Mouse (Mus musculus) G1E (cell line): ENCODE data around the gene Mgat3. TPM values are rescaled to one million over a fixed set of nuclear protein-coding genes. Genes with fewer than 3 reads are reported as not detected.

Experiments used
- ATAC-seq: 2 replicates; pipeline ENCODE4 v1.8.0; 2016; ENCODE audit warnings: mild to moderate bottlenecking; ENCODE audit not compliant: insufficient number of reproducible peaks, poor library complexity, low FRiP score, severe bottlenecking; ENCODE audit errors: extremely low read depth
- DNase-seq: peaks from one replicate; pipeline ENCODE4 v3.0.0; 2012; ENCODE audit warnings: low spot score
- H3K27me3 ChIP-seq: 2 replicates; pipeline ENCODE4 v1.6.1; 2012; ENCODE audit warnings: mild to moderate bottlenecking, low read length, inconsistent platforms; ENCODE audit not compliant: insufficient read depth
- H3K36me3 ChIP-seq: replicated peaks from 2 replicates; pipeline ENCODE3; 2012; ENCODE audit warnings: mild to moderate bottlenecking, inconsistent platforms
- H3K4me1 ChIP-seq: 2 replicates; pipeline ENCODE4 v1.6.1; 2012; ENCODE audit warnings: low read depth, low read length, inconsistent platforms, mixed read lengths; ENCODE audit not compliant: insufficient read depth
- H3K4me3 ChIP-seq: 2 replicates; pipeline ENCODE4 v1.5.1; 2012; ENCODE audit warnings: low read depth, mild to moderate bottlenecking, inconsistent platforms, low read length, moderate library complexity, mixed read lengths
- H3K9me3 ChIP-seq: replicated peaks from 2 replicates; pipeline ENCODE4 v1.6.1; 2012; ENCODE audit warnings: inconsistent platforms
- CTCF ChIP-seq: IDR thresholded peaks from 2 replicates; pipeline ENCODE4 v1.5.1; 2012; ENCODE audit warnings: low read depth, low read length, inconsistent platforms, mixed read lengths
- GATA1 ChIP-seq: IDR thresholded peaks from 2 replicates; pipeline ENCODE4 v1.6.1; 2012; ENCODE audit warnings: borderline replicate concordance, low read length, inconsistent platforms, mixed read lengths
- GATA2 ChIP-seq: IDR thresholded peaks from 2 replicates; pipeline ENCODE4 v1.6.1; 2012; ENCODE audit warnings: low read depth, low read length, inconsistent platforms, borderline replicate concordance
- POLR2AphosphoS5 ChIP-seq: IDR thresholded peaks from 2 replicates; pipeline ENCODE4 v1.6.1; 2012; ENCODE audit warnings: low read depth, low read length, inconsistent platforms; ENCODE audit not compliant: insufficient replicate concordance
- TAL1 ChIP-seq: conservative IDR thresholded peaks from 2 replicates; pipeline ENCODE4 v1.6.1; 2012; ENCODE audit warnings: low read depth, low read length, inconsistent platforms, mixed read lengths
- polyA plus RNA-seq: library from polyadenylated mRNA; stranded (reverse); fragments of >175 nt; gene quantifications from 2 replicates; pipeline ENCODE4 v1.2.3, GENCODE M21; 2012
- total RNA-seq, 2 experiments: library from RNA; stranded (forward) in 1 of 2; stranded (reverse) in 1 of 2; fragments of 200-1000 nt in 1 of 2; fragments of >200 nt in 1 of 2; fragmentation: Nextera tagmentation in 1 of 2; gene quantifications; 2 replicates each; pipeline ENCODE4 v1.2.3; 2014 to 2017

Gene Mgat3
- total and polyA plus RNA-seq, 3 experiments: not detected

DNA sequence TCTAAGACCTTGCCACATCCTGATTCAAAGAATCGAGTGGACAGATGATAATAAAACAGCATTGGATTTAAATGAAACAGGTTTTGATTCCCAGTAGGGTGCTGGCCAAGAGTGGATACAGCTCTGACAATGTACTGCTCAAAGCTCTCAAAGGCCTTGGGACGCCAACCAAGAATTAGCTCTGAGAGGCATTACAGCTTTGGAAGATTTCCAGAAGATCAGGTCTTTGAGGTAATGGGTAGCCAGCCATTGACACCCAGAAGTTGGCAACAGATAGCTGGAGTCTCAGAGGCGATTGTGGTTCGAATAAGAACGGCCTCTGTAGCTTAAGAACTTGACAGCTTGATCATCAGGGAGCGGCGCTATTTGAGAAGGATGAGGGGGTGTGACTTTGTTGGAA, 8.0 kb downstream of the Mgat3 start:
- no peak for TF ChIP-seq TAL1
- no peak for TF ChIP-seq CTCF
- no peak for TF ChIP-seq POLR2AphosphoS5
- no peak for TF ChIP-seq GATA2
- DNase-seq: no peak
- Histone ChIP-seq H3K9me3 (no peaks in the 10 kb centered on the region), H3K36me3 (no peaks in the 10 kb centered on the region), H3K4me3 (no peak overlapping the region), H3K27me3 (peaks cover 26% of the 10 kb centered on the region), H3K4me1 (peaks cover 4% of the 10 kb centered on the region; the same call in 1 of the 2 replicates)
- no peak for ATAC-seq

DNA sequence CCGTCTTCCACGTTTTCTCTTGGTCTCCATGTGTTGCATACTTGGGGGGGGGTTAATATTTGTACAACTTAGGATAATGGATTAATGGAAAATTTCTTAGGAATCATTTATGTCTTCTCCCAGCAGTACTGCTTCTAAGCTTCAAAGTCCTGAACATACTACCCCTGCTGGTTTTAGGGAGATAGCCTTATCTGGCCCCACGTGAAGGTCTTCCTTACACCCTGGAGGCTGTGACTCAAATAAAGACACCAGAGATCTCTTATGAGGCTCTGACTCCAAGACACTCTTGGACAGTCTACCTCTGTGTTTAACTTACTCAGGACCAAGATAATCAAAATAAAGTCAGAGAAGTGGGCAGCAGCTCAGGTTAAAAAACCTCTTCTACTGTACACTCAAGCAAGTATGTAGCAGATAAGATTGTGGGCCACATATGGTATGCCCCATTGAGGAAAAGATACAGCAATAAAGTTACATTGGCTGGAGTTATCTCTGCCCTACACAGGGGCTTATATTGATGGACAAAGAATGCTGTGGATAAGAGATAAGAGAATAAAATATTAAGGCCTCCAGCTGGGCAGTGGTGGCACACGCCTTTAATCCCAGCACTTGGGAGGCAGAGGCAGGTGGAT, 8.7 kb downstream of the Mgat3 start:
- no peak overlapping the region for H3K4me3 ChIP-seq
- peaks cover 24% of the 10 kb centered on the region for H3K27me3 ChIP-seq
- no peaks in the 10 kb centered on the region for H3K9me3 ChIP-seq
- no peak for DNase-seq
- TF ChIP-seq TAL1: 0 out of 2 replicates have a peak, but pooled peaks have one; percentile 24
- no peak for TF ChIP-seq POLR2AphosphoS5
- H3K4me1 ChIP-seq: peaks cover 4% of the 10 kb centered on the region; the same call in 1 of the 2 replicates
- H3K36me3 ChIP-seq: no peaks in the 10 kb centered on the region
- ATAC-seq: 0 out of 2 replicates have a peak, but pooled peaks have one; percentile 28

DNA sequence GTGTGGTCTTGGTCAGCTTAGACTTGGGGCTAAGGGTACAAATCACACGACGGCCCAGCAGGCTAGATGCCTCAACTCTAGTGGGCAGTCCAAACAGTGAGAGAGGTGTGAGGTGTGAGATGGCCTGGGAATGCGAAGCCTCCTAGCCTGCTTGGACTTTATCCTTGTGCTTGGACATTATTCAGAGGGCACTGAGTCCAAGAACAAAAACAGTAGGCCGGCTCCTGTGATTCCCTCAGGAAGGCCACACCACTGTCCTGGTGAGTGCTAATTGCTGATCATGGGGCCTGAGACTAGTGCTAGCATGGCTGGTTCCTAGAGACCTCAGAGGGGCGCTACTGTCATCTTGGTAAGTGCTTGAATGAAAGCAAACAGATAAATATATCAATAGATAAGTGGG, 15.4 kb downstream of the Mgat3 start:
- no peak overlapping the region for H3K4me3 ChIP-seq
- no peaks in the 10 kb centered on the region for H3K4me1 ChIP-seq
- no peak for ATAC-seq
- H3K36me3 ChIP-seq: no peaks in the 10 kb centered on the region
- TF ChIP-seq CTCF: no peak
- TF ChIP-seq POLR2AphosphoS5: no peak
- TF ChIP-seq GATA1: no peak
- no peak for TF ChIP-seq TAL1
- no peak for TF ChIP-seq GATA2
- no peaks in the 10 kb centered on the region for H3K9me3 ChIP-seq
- DNase-seq: no peak
- H3K27me3 ChIP-seq: peaks cover 41% of the 10 kb centered on the region

DNA sequence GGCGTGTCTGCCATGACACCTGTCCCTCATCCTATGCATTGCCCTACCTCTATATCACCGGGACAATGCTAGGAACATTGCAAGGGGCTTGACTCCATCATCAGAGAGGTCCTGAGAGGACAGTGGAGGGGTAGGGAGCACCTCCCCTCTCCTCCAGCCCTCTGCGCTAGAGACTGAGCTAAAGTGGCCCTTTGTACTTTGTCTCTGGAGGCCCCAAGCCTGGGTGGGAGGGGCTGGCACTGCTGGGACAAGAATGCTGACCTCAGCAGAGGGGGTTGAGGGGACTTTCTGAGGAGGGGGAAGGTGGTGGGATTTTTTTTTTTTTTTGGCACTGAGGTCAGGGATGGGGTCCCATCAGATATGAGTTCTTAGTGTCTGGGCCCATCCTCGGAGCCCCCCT, 16.6 kb downstream of the Mgat3 start:
- Histone ChIP-seq H3K27me3 (peaks cover 45% of the 10 kb centered on the region), H3K36me3 (no peaks in the 10 kb centered on the region), H3K9me3 (no peaks in the 10 kb centered on the region), H3K4me1 (no peaks in the 10 kb centered on the region), H3K4me3 (no peak overlapping the region)
- no peak for TF ChIP-seq GATA1
- no peak for TF ChIP-seq GATA2
- TF ChIP-seq TAL1: no peak
- no peak for TF ChIP-seq POLR2AphosphoS5
- no peak for TF ChIP-seq CTCF
- ATAC-seq (no peak), DNase-seq (no peak)

DNA sequence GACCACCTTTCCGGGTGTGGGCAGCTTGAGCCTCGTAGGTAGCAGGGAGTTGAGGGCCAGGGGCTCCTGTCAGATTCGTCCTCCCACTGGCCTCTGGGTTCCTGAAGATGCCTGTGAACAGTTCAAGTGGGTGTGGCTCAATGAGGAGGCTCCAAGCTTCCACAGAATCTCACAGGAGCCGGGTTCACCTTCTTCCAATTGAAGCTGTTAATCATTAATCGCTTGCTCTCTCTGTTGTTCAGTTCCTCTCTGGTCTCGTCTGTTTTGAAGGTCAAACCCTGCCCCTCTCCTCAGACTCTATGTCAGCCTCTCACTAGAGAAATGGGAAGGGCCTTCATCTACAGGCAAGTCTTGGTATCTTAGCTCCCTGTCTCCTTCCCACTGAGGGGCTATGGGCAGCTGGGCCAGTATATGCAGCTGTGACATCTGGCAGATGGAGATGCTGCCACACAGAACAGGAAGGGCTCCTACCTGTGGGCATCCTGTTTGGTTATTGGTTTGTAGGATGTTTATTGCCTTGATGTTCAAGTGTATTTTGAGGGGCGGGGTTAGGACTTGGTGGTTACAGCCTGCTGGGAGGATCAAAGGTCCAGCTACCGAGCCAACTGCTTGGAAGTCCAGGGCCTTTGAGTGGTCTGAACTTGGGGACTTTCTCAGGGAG, 18.2 kb downstream of the Mgat3 start:
- no peaks in the 10 kb centered on the region for H3K9me3 ChIP-seq
- ATAC-seq (no peak), DNase-seq (no peak)
- peaks cover 37% of the 10 kb centered on the region for H3K27me3 ChIP-seq
- no peak overlapping the region for H3K4me3 ChIP-seq
- no peaks in the 10 kb centered on the region for H3K4me1 ChIP-seq
- H3K36me3 ChIP-seq: no peaks in the 10 kb centered on the region
- no peak for TF ChIP-seq GATA2
- no peak for TF ChIP-seq CTCF

DNA sequence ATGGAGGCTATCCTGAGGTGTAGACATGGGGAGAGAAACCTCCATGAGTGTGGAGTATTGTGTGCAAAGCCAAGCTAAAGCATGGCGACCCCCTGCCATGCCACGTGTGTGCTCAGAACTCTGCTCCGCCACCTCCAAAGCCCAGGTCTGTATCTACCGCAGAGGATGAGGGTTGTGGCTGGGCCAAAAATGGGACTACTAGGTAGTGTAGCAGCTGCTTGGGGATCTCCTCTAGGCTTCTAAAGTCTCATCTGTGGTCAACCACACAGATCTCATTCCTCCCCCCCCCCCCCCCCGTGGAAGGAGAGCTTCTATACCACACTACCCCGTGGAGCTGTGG, 18.7 kb downstream of the Mgat3 start:
- H3K4me1 ChIP-seq: no peaks in the 10 kb centered on the region
- DNase-seq (no peak), ATAC-seq (no peak)
- TF ChIP-seq GATA1 (no peak), GATA2 (no peak), POLR2AphosphoS5 (no peak), TAL1 (no peak), CTCF (no peak)
- no peak overlapping the region for H3K4me3 ChIP-seq
- H3K27me3 ChIP-seq: peaks cover 36% of the 10 kb centered on the region
- no peaks in the 10 kb centered on the region for H3K9me3 ChIP-seq
- H3K36me3 ChIP-seq: no peaks in the 10 kb centered on the region
